Mouse (Mus musculus): Measurements from ENCODE around the gene Wfdc13. TPM values are rescaled to one million over a fixed set of nuclear protein-coding genes. Genes with fewer than 3 reads are reported as not detected.

Wfdc13 gene
- polyA plus RNA-seq (2012; rRNA removed), result not detected in 2 replicates

GRCm38 (mm10) chr2:164684807-164685206 lies at the start of gene Wfdc13:
TSS of gene Wfdc13 (plus strand) at chr2:164685107.

DNA sequence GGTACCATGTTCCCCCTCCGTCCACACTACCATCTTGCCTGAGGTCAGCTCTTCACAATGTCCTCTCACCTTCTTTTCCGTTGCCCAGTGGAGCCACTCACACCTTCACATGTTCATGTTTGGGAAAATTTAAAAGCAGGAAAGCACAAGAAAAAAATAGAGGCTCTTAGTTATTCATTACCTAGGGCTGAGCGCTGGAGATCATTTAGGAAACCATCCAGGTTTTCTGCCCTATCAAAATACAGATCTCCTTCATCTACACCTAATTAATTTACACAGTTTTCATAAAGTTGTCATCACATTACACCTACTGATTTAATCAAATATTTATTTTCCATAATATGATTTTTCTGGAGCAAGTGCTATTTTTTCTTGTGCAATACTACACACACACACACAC lies 46.2 kb upstream of the Wfdc13 start, which contains the start of gene Wfdc16:
Gene Wfdc16 (minus strand): TSS at position 101 of the 400 bp plus-strand sequence.

GRCm38 (mm10) chr2:164655858-164656257 lies 29.0 kb upstream of the Wfdc13 start, which contains the start of gene Wfdc10:
TSS of gene Wfdc10 (plus strand) at chr2:164656046.

GRCm38 (mm10) chr2:164656483-164656882 lies 28.4 kb upstream of the Wfdc13 start, which contains the start of gene Wfdc9:
TSS of gene Wfdc9 (minus strand) at chr2:164656583.

GRCm38 (mm10) chr2:164673987-164674386 lies 10.9 kb upstream of the Wfdc13 start, which contains the start of gene Wfdc11:
TSS of gene Wfdc11 (minus strand) at chr2:164674087.

GRCm38 (mm10) chr2:164698201-164698600 lies 13.3 kb downstream of the Wfdc13 start, which contains the start of gene Spint4:
TSS of gene Spint4 (plus strand) at chr2:164698501.

GRCm38 (mm10) chr2:164715005-164715404 lies 30.1 kb downstream of the Wfdc13 start, which contains the start of gene Spint5:
TSS of gene Spint5 (plus strand) at chr2:164715305.

Other genes starting within 250 kb of the Wfdc13 start
- 46.8 and 52.3 TPM in 2 replicates for gene Sdc4, start 241.2 kb upstream of the Wfdc13 start, polyA plus RNA-seq (2012; rRNA removed)
- gene Sys1, start 228.1 kb upstream of the Wfdc13 start, polyA plus RNA-seq (2012; rRNA removed), result 20.3 and 20.5 TPM in 2 replicates
- 0.55 and 0.61 TPM in 2 replicates for gene Gm20458, start 224.1 kb upstream of the Wfdc13 start, polyA plus RNA-seq (2012; rRNA removed)
- not detected in 2 replicates for gene Trp53tg5, start 211.4 kb upstream of the Wfdc13 start, polyA plus RNA-seq (2012; rRNA removed)
- gene Dbndd2, start 199.0 kb upstream of the Wfdc13 start, polyA plus RNA-seq (2012; rRNA removed), result 11.3 and 12.0 TPM in 2 replicates
- gene Pigt, start 187.6 kb upstream of the Wfdc13 start, polyA plus RNA-seq (2012; rRNA removed), result 15.6 and 19.3 TPM in 2 replicates
- 1.6 and 2.0 TPM in 2 replicates for gene Wfdc2, start 122.7 kb upstream of the Wfdc13 start, polyA plus RNA-seq (2012; rRNA removed)
- not detected in 2 replicates for gene Spint3, start 111.6 kb upstream of the Wfdc13 start, polyA plus RNA-seq (2012; rRNA removed)
- gene Wfdc6a, start 99.7 kb upstream of the Wfdc13 start, polyA plus RNA-seq (2012; rRNA removed), result 0.05 and 0.06 TPM in 2 replicates
- not detected in 2 replicates for gene Eppin, start 91.5 kb upstream of the Wfdc13 start, polyA plus RNA-seq (2012; rRNA removed)
- gene Wfdc6b, start 71.6 kb upstream of the Wfdc13 start, polyA plus RNA-seq (2012; rRNA removed), result not detected in 2 replicates
- not detected in 2 replicates for gene Wfdc8, start 71.5 kb upstream of the Wfdc13 start, polyA plus RNA-seq (2012; rRNA removed)
- not detected in 2 replicates for gene Wfdc16, start 46.3 kb upstream of the Wfdc13 start, polyA plus RNA-seq (2012; rRNA removed)
- gene Wfdc10, start 29.1 kb upstream of the Wfdc13 start, polyA plus RNA-seq (2012; rRNA removed), result not detected in 2 replicates
- gene Wfdc9, start 28.5 kb upstream of the Wfdc13 start, polyA plus RNA-seq (2012; rRNA removed), result not detected in 2 replicates
- gene Wfdc11, start 11.0 kb upstream of the Wfdc13 start, polyA plus RNA-seq (2012; rRNA removed), result not detected in 2 replicates
- not detected in 2 replicates for gene Spint4, start 13.4 kb downstream of the Wfdc13 start, polyA plus RNA-seq (2012; rRNA removed)
- gene Spint5, start 30.2 kb downstream of the Wfdc13 start, polyA plus RNA-seq (2012; rRNA removed), result not detected in 2 replicates
- 1.6 and 2.1 TPM in 2 replicates for gene Wfdc3, start 60.8 kb downstream of the Wfdc13 start, polyA plus RNA-seq (2012; rRNA removed)
- gene Dnttip1, start 60.9 kb downstream of the Wfdc13 start, polyA plus RNA-seq (2012; rRNA removed), result 21.7 and 22.8 TPM in 2 replicates
- gene Ube2c, start 84.8 kb downstream of the Wfdc13 start, polyA plus RNA-seq (2012; rRNA removed), result 255 and 264 TPM in 2 replicates
- 0.58 and 2.9 TPM in 2 replicates for gene Tnnc2, start 94.9 kb downstream of the Wfdc13 start, polyA plus RNA-seq (2012; rRNA removed)
- gene Snx21, start 100.7 kb downstream of the Wfdc13 start, polyA plus RNA-seq (2012; rRNA removed), result 7.7 and 11.3 TPM in 2 replicates
- gene Acot8, start 119.8 kb downstream of the Wfdc13 start, polyA plus RNA-seq (2012; rRNA removed), result 20.1 and 20.3 TPM in 2 replicates
- gene Zswim3, start 120.0 kb downstream of the Wfdc13 start, polyA plus RNA-seq (2012; rRNA removed), result 1.9 TPM in 2 replicates
- gene Zswim1, start 137.6 kb downstream of the Wfdc13 start, polyA plus RNA-seq (2012; rRNA removed), result 1.3 and 1.5 TPM in 2 replicates
- gene Spata25, start 143.4 kb downstream of the Wfdc13 start, polyA plus RNA-seq (2012; rRNA removed), result 0.05 and 0.08 TPM in 2 replicates
- 121 and 130 TPM in 2 replicates for gene Ctsa, start 147.8 kb downstream of the Wfdc13 start, polyA plus RNA-seq (2012; rRNA removed)
- 1.5 and 2.2 TPM in 2 replicates for gene Neurl2, start 148.3 kb downstream of the Wfdc13 start, polyA plus RNA-seq (2012; rRNA removed)
- 34.8 and 42.2 TPM in 2 replicates for gene Pltp, start 172.6 kb downstream of the Wfdc13 start, polyA plus RNA-seq (2012; rRNA removed)
- gene Pcif1, start 194.2 kb downstream of the Wfdc13 start, polyA plus RNA-seq (2012; rRNA removed), result 18.4 and 21.2 TPM in 2 replicates
- 6.5 and 8.2 TPM in 2 replicates for gene Zfp335, start 226.7 kb downstream of the Wfdc13 start, polyA plus RNA-seq (2012; rRNA removed)